Mouse (Mus musculus): Measurements from ENCODE around the gene Gm6583.

DNA sequence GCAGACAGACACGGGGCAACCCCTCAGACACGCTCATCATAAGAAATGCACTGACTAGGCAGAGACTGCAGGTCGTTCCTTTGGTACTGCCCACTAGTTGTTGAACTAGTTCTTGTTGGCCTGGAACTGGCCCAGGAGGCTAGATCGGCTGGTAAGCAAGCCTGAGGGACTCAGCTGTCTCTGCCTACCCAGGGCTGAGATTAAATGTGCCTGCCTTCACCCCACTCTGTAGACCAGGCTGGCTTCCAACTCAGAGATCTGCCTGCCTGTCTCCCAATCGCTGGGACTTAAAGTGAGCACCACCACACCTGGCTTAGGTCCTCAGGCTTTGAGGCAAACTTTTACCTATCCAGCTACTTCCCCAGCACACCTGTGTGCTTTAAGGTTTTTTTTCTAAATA, 35.5 kb downstream of the Gm6583 start:
- no peak for TF ChIP-seq GATA1 (IDR thresholded peaks at IDR 0.05; ENCODE audit: borderline replicate concordance, low read length)
- TF ChIP-seq FLI1 (IDR thresholded peaks at IDR 0.05; ENCODE audit: low read length): no peak

All from megakaryocyte, embryonic 14.5 days (primary cell).